Mouse (Mus musculus): ENCODE data around the gene Apbb1ip. TPM values are rescaled to one million over a fixed set of nuclear protein-coding genes. Genes with fewer than 3 reads are reported as not detected.
"Not testable (repeated sequence)": the region's sequence is repeated elsewhere in the genome, so short reads cannot be mapped to it uniquely, and the experiment has no call there.

Gene Apbb1ip
- total RNA-seq, 2 experiments from 2014 or later = 6.7 to 64.6 TPM

GRCm38 (mm10) chr2:22811466-22811865 lies 37.6 kb downstream of the Apbb1ip start:
- 0 out of 2 replicates have a peak, but pooled peaks have one; percentile 43 for ATAC-seq (replicated peaks; ENCODE audit: low FRiP score, poor library complexity, severe bottlenecking)

GRCm38 (mm10) chr2:22813921-22814320 lies 40.0 kb downstream of the Apbb1ip start:
- ATAC-seq (replicated peaks; ENCODE audit: low FRiP score, poor library complexity, severe bottlenecking) = no peak

- ATAC-seq (replicated peaks; ENCODE audit: low FRiP score, poor library complexity, severe bottlenecking) = no peak
Measured at GRCm38 (mm10) chr2:22815674-22816073, 41.8 kb downstream of the Apbb1ip start.

GRCm38 (mm10) chr2:22816231-22816630 lies 42.3 kb downstream of the Apbb1ip start:
- no peak for ATAC-seq (replicated peaks; ENCODE audit: low FRiP score, poor library complexity, severe bottlenecking)

- ATAC-seq (replicated peaks; ENCODE audit: low FRiP score, poor library complexity, severe bottlenecking) = no peak
Measured at GRCm38 (mm10) chr2:22822293-22822692, 48.4 kb downstream of the Apbb1ip start.

- no peak for ATAC-seq (replicated peaks; ENCODE audit: low FRiP score, poor library complexity, severe bottlenecking)
Measured at GRCm38 (mm10) chr2:22845514-22845913, 71.6 kb downstream of the Apbb1ip start.

GRCm38 (mm10) chr2:22851900-22852299 lies 78.0 kb downstream of the Apbb1ip start:
- no peak for ATAC-seq (replicated peaks; ENCODE audit: low FRiP score, poor library complexity, severe bottlenecking)

- ATAC-seq (replicated peaks; ENCODE audit: low FRiP score, poor library complexity, severe bottlenecking) = no peak
Measured at GRCm38 (mm10) chr2:22857501-22857900, 83.6 kb downstream of the Apbb1ip start.

GRCm38 (mm10) chr2:22862194-22862593 lies 88.3 kb downstream of the Apbb1ip start:
- no peak for ATAC-seq (replicated peaks; ENCODE audit: low FRiP score, poor library complexity, severe bottlenecking)

- peak; percentile 84 for ATAC-seq (replicated peaks; ENCODE audit: low FRiP score, poor library complexity, severe bottlenecking)
Measured at GRCm38 (mm10) chr2:22864394-22865037, 90.6 kb downstream of the Apbb1ip start.

- ATAC-seq (replicated peaks; ENCODE audit: low FRiP score, poor library complexity, severe bottlenecking) = no peak
Measured at GRCm38 (mm10) chr2:22865818-22866217, 91.9 kb downstream of the Apbb1ip start.

GRCm38 (mm10) chr2:22866894-22867424 lies 93.1 kb downstream of the Apbb1ip start:
- no peak for ATAC-seq (replicated peaks; ENCODE audit: low FRiP score, poor library complexity, severe bottlenecking)

- ATAC-seq (replicated peaks; ENCODE audit: low FRiP score, poor library complexity, severe bottlenecking) = no peak
Measured at GRCm38 (mm10) chr2:22873159-22873558, 99.3 kb downstream of the Apbb1ip start.

GRCm38 (mm10) chr2:22874628-22875027 lies 100.7 kb downstream of the Apbb1ip start:
- no peak for ATAC-seq (replicated peaks; ENCODE audit: low FRiP score, poor library complexity, severe bottlenecking)

- ATAC-seq (replicated peaks; ENCODE audit: low FRiP score, poor library complexity, severe bottlenecking) = no peak
Measured at GRCm38 (mm10) chr2:22876614-22877013, 102.7 kb downstream of the Apbb1ip start.

GRCm38 (mm10) chr2:22878781-22879180 lies 104.9 kb downstream of the Apbb1ip start:
- no peak for ATAC-seq (replicated peaks; ENCODE audit: low FRiP score, poor library complexity, severe bottlenecking)

- ATAC-seq (replicated peaks; ENCODE audit: low FRiP score, poor library complexity, severe bottlenecking) = not testable (repeated sequence)
Measured at GRCm38 (mm10) chr2:22880726-22881125, 106.8 kb downstream of the Apbb1ip start.

GRCm38 (mm10) chr2:22894932-22895281 lies 121.0 kb downstream of the Apbb1ip start:
- no peak for ATAC-seq (replicated peaks; ENCODE audit: low FRiP score, poor library complexity, severe bottlenecking)

GRCm38 (mm10) chr2:22895282-22896273 lies 121.7 kb downstream of the Apbb1ip start, which contains the start of gene Pdss1:
Gene Pdss1 (plus strand): TSS chr2:22895522.
- ATAC-seq (replicated peaks; ENCODE audit: low FRiP score, poor library complexity, severe bottlenecking) = peak; percentile 99

- no peak for ATAC-seq (replicated peaks; ENCODE audit: low FRiP score, poor library complexity, severe bottlenecking)
Measured at GRCm38 (mm10) chr2:22903947-22904346, 130.1 kb downstream of the Apbb1ip start.

- ATAC-seq (replicated peaks; ENCODE audit: low FRiP score, poor library complexity, severe bottlenecking) = no peak
Measured at GRCm38 (mm10) chr2:22914421-22914820, 140.5 kb downstream of the Apbb1ip start.
